11 mouse cellular contexts compared by ENCODE assay signal in the genomic region with DNA sequence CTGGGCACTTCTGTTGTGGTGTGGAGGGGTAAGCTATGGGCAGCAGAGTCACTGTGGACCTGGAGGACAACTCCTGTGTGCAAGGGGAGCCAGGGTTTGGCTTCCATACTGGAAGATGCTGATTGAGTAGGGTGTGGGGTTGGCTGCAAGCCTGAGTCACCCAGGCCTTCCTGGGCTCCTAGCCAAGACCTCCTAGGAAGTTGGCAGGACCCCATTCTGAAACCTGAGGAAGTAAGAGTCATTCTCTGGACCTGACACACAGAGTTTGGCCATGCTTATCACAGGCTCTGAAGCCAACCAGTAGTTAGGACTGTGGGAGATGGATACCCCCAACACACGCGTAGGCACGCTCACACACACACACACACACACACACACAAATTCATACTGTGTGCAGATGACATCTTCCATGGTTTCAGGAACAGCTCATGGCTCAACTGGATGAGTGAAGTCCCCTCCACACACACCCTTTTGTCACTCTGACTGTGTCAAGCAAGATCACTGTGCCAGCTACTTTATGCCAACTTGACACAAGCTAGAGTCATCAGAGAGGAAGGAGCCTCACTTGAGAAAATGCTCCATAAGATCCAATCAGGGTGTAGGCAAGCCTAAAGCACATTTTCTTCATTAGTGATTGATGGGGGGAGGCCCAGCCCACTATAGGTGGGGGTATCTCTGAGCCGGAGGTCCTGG. TPM values are rescaled to one million over a fixed set of nuclear protein-coding genes. Genes with fewer than 3 reads are reported as not detected.
DNase-seq lines count a peak whose midpoint lies in the region; ATAC-seq and TF ChIP-seq lines count a peak whose summit lies in the region.
"Had no signal": no experiment of that assay in that cellular context is flagged by ENCODE, and none has a peak within 500 bp of the region (broad histone marks: within the 10 kb centered on the region; RNA-seq: fewer than 3 reads in every experiment).

No protein-coding gene starts in this region.

- ATAC-seq in stomach, embryonic 14.5 days (ENCODE audit: insufficient number of reproducible peaks, insufficient read depth, low FRiP score, low read depth): peak; percentile 49; the same call in 1 of the 2 replicates
- ATAC-seq in midbrain, embryonic 15.5 days (replicated peaks): no peak

- TF ChIP-seq CTCF in heart, adult 2 months (IDR thresholded peaks at IDR 0.05): no peak
- no peak for TF ChIP-seq CTCF in C2C12 (IDR thresholded peaks at IDR 0.05; ENCODE audit: control insufficient read depth, insufficient read depth, insufficient read length)

- H3K27ac ChIP-seq in heart, adult 2 months: no peak overlapping the region; the same call in 1 of the 2 replicates
- H3K27ac ChIP-seq in heart, embryonic 10.5 days: no peak overlapping the region
- H3K27ac ChIP-seq in stomach, embryonic 14.5 days (ENCODE audit: low read length): no peak overlapping the region
- no peak overlapping the region for H3K27ac ChIP-seq in midbrain, embryonic 15.5 days
- H3K27ac ChIP-seq: embryonic facial prominence, embryonic 13.5 days; liver, embryonic 14.5 days; stomach, embryonic 15.5 days had no signal

- TF ChIP-seq EP300 in heart, adult 2 months (IDR thresholded peaks at IDR 0.05; ENCODE audit: insufficient read depth, low read depth, low read length): no peak

- WGBS in heart, adult 2 months: 76% methylated on average over 4 of the region's 4 CpGs
- WGBS in heart, embryonic 10.5 days: 83% methylated on average over 4 of the region's 4 CpGs
- 79% methylated on average over 4 of the region's 4 CpGs for WGBS in stomach, embryonic 14.5 days
- 93% methylated on average over 4 of the region's 4 CpGs for WGBS in midbrain, embryonic 15.5 days

- no peak overlapping the region for H3ac ChIP-seq in C2C12 (ENCODE audit: control insufficient read depth, insufficient read length, low read depth)

- peak; percentile 42 to 56 for DNase-seq in heart, adult 2 months
- DNase-seq in heart, embryonic 10.5 days (ENCODE audit: low spot score): no peak
- DNase-seq in cerebellum, postnatal 36 days: peak; percentile 45 to 56
- DNase-seq in kidney, adult 8-10 months: peak; percentile 78 to 88
- DNase-seq in left cerebral cortex, adult 8-10 months (ENCODE audit: low spot score in 2 of 2): no peak

- intact Hi-C loops in heart, adult 2 months (cut with DNase I): loop anchor here (1.0 kb wide), 1 partner anchor 64 kb away; the partner anchor contains the start of gene Cabin1

- H3K36me3 ChIP-seq in heart, adult 2 months (ENCODE audit: control insufficient read depth, insufficient read depth, low read length): no peaks in the 10 kb centered on the region
- H3K36me3 ChIP-seq in heart, embryonic 10.5 days: no peaks in the 10 kb centered on the region
- no peaks in the 10 kb centered on the region for H3K36me3 ChIP-seq in C2C12 (ENCODE audit: control insufficient read depth, insufficient read depth)
- H3K36me3 ChIP-seq in stomach, embryonic 14.5 days (ENCODE audit: control insufficient read depth, insufficient read depth, low read length): no peaks in the 10 kb centered on the region
- H3K36me3 ChIP-seq in midbrain, embryonic 15.5 days (replicated peaks): no peaks in the 10 kb centered on the region
- H3K36me3 ChIP-seq: embryonic facial prominence, embryonic 13.5 days; stomach, embryonic 15.5 days had no signal

- H3K27me3 ChIP-seq in heart, adult 2 months (ENCODE audit: control insufficient read depth, insufficient read depth, low read length): no peaks in the 10 kb centered on the region
- peaks cover 6% of the 10 kb centered on the region for H3K27me3 ChIP-seq in heart, embryonic 10.5 days (ENCODE audit: insufficient read depth, poor library complexity, severe bottlenecking)
- H3K27me3 ChIP-seq in C2C12 (ENCODE audit: control insufficient read depth, insufficient read depth, insufficient read length): no peaks in the 10 kb centered on the region
- no peaks in the 10 kb centered on the region for H3K27me3 ChIP-seq in stomach, embryonic 14.5 days (ENCODE audit: control insufficient read depth, insufficient read depth, low read length)
- H3K27me3 ChIP-seq in midbrain, embryonic 15.5 days (replicated peaks): peaks cover 5% of the 10 kb centered on the region; the same call in 1 of the 2 replicates
- H3K27me3 ChIP-seq: stomach, embryonic 15.5 days had no signal

- H3K79me2 ChIP-seq in heart, adult 2 months (replicated peaks; ENCODE audit: control insufficient read depth, insufficient read depth, low read length): no peaks in the 10 kb centered on the region
- H3K79me2 ChIP-seq in C2C12 (ENCODE audit: control insufficient read depth, insufficient read depth): no peaks in the 10 kb centered on the region

- H3K9me3 ChIP-seq in heart, embryonic 10.5 days: no peaks in the 10 kb centered on the region
- H3K9me3 ChIP-seq in stomach, embryonic 14.5 days (ENCODE audit: control insufficient read depth, low read depth, low read length): no peaks in the 10 kb centered on the region
- no peaks in the 10 kb centered on the region for H3K9me3 ChIP-seq in midbrain, embryonic 15.5 days
- H3K9me3 ChIP-seq: embryonic facial prominence, embryonic 13.5 days; stomach, embryonic 15.5 days had no signal

- H3K4me1 ChIP-seq in heart, adult 2 months (ENCODE audit: control insufficient read depth, insufficient read depth, low read length): peaks cover 8% of the 10 kb centered on the region
- H3K4me1 ChIP-seq in heart, embryonic 10.5 days: no peaks in the 10 kb centered on the region
- 0 out of 2 replicates have a peak, but pooled peaks cover 5% of the 10 kb centered on the region for H3K4me1 ChIP-seq in stomach, embryonic 14.5 days (ENCODE audit: control insufficient read depth, insufficient read depth, low read length)
- H3K4me1 ChIP-seq in midbrain, embryonic 15.5 days: no peaks in the 10 kb centered on the region

- H3K4me2 ChIP-seq in stomach, embryonic 14.5 days (replicated peaks; ENCODE audit: low read depth, low read length): no peak overlapping the region
- no peak overlapping the region for H3K4me2 ChIP-seq in midbrain, embryonic 15.5 days
- H3K4me2 ChIP-seq: embryonic facial prominence, embryonic 13.5 days; stomach, embryonic 15.5 days had no signal

- H3K79me3 ChIP-seq in C2C12 (ENCODE audit: low read depth): no peaks in the 10 kb centered on the region

- H3K4me3 ChIP-seq in heart, adult 2 months: no peak overlapping the region
- no peak overlapping the region for H3K4me3 ChIP-seq in heart, embryonic 10.5 days
- H3K4me3 ChIP-seq in C2C12 (ENCODE audit: insufficient read depth, poor library complexity, severe bottlenecking): no peak overlapping the region
- H3K4me3 ChIP-seq in stomach, embryonic 14.5 days (ENCODE audit: low read depth, low read length): no peak overlapping the region
- H3K4me3 ChIP-seq in midbrain, embryonic 15.5 days: no peak overlapping the region
- H3K4me3 ChIP-seq: embryonic facial prominence, embryonic 13.5 days; stomach, embryonic 15.5 days had no signal

- TF ChIP-seq POLR2A in heart, adult 2 months (IDR thresholded peaks at IDR 0.05; ENCODE audit: insufficient read depth, low read depth, low read length): no peak

- H3K9ac ChIP-seq in heart, adult 2 months (ENCODE audit: low read depth, low read length): no peak overlapping the region
- H3K9ac ChIP-seq in stomach, embryonic 14.5 days (replicated peaks; ENCODE audit: low read depth, low read length): no peak overlapping the region
- no peak overlapping the region for H3K9ac ChIP-seq in midbrain, embryonic 15.5 days
- H3K9ac ChIP-seq: embryonic facial prominence, embryonic 13.5 days; liver, embryonic 14.5 days; stomach, embryonic 15.5 days had no signal

RNA-seq across cellular contexts. Expression of gene Gstt4, which starts 5.5 kb away (rescaled TPM):
- total RNA-seq in heart, adult 2 months (2021): not detected
- polyA plus RNA-seq in heart, adult 2 months (2012; rRNA removed): 0.29 and 0.44 TPM in 2 replicates
- polyA plus RNA-seq in heart, embryonic 10.5 days (2016; fragmentation: Nextera tagmentation; extraction: Ambion mirVana): not detected in 2 replicates
- polyA plus RNA-seq in C2C12 (2012; fragmentation: generic; extraction: Trizol): not detected
- not detected in 2 replicates for polyA plus RNA-seq in stomach, embryonic 14.5 days (2014; fragmentation: Nextera tagmentation; extraction: Ambion mirVana)
- not detected in 2 replicates for polyA plus RNA-seq in midbrain, embryonic 15.5 days (2015; fragmentation: Nextera tagmentation; extraction: Ambion mirVana)
- total RNA-seq in left cerebral cortex, adult 8-10 months (2022): not detected
- polyA plus RNA-seq: embryonic facial prominence, embryonic 13.5 days; stomach, embryonic 15.5 days had no signal

RNA-seq across cellular contexts. Expression of gene Gstt2, which starts 9.4 kb away (rescaled TPM):
- total RNA-seq in heart, adult 2 months (2021): 10 to 100 TPM in 1 of 2 experiments, 1 to 10 TPM in 1; 8.0 to 12.8 TPM
- polyA plus RNA-seq in heart, adult 2 months (2012; rRNA removed): 53.4 and 69.1 TPM in 2 replicates
- 8.7 and 11.4 TPM in 2 replicates for polyA plus RNA-seq in heart, embryonic 10.5 days (2016; fragmentation: Nextera tagmentation; extraction: Ambion mirVana)
- 0.49 TPM for polyA plus RNA-seq in C2C12 (2012; fragmentation: generic; extraction: Trizol)
- polyA plus RNA-seq in stomach, embryonic 14.5 days (2014; fragmentation: Nextera tagmentation; extraction: Ambion mirVana): 43.5 and 47.4 TPM in 2 replicates
- 7.4 and 7.5 TPM in 2 replicates for polyA plus RNA-seq in midbrain, embryonic 15.5 days (2015; fragmentation: Nextera tagmentation; extraction: Ambion mirVana)
- 1 to 10 TPM; 4.2 to 6.2 (median 5.2) TPM for total RNA-seq in left cerebral cortex, adult 8-10 months (2022)

RNA-seq across cellular contexts. Expression of gene Gstt1, which starts 29.4 kb away (rescaled TPM):
- total RNA-seq in heart, adult 2 months (2021): 10 to 100 TPM; 15.8 to 16.8 TPM
- polyA plus RNA-seq in heart, adult 2 months (2012; rRNA removed): 52.1 and 58.5 TPM in 2 replicates
- polyA plus RNA-seq in heart, embryonic 10.5 days (2016; fragmentation: Nextera tagmentation; extraction: Ambion mirVana): 5.1 and 17.3 TPM in 2 replicates
- 0.76 TPM for polyA plus RNA-seq in C2C12 (2012; fragmentation: generic; extraction: Trizol)
- 11.6 and 12.6 TPM in 2 replicates for polyA plus RNA-seq in stomach, embryonic 14.5 days (2014; fragmentation: Nextera tagmentation; extraction: Ambion mirVana)
- polyA plus RNA-seq in midbrain, embryonic 15.5 days (2015; fragmentation: Nextera tagmentation; extraction: Ambion mirVana): 14.5 and 16.9 TPM in 2 replicates
- total RNA-seq in left cerebral cortex, adult 8-10 months (2022): 10 to 100 TPM; 13.3 to 16.5 (median 15.5) TPM

RNA-seq across cellular contexts. Expression of gene Mif, which starts 32.2 kb away (rescaled TPM):
- total RNA-seq in heart, adult 2 months (2021): 100 to 1,000 TPM; 200 to 220 TPM
- 375 and 556 TPM in 2 replicates for polyA plus RNA-seq in heart, adult 2 months (2012; rRNA removed)
- polyA plus RNA-seq in heart, embryonic 10.5 days (2016; fragmentation: Nextera tagmentation; extraction: Ambion mirVana): 3,089 and 3,244 TPM in 2 replicates
- 2,436 TPM for polyA plus RNA-seq in C2C12 (2012; fragmentation: generic; extraction: Trizol)
- 1,950 and 2,198 TPM in 2 replicates for polyA plus RNA-seq in stomach, embryonic 14.5 days (2014; fragmentation: Nextera tagmentation; extraction: Ambion mirVana)
- 1,455 and 1,508 TPM in 2 replicates for polyA plus RNA-seq in midbrain, embryonic 15.5 days (2015; fragmentation: Nextera tagmentation; extraction: Ambion mirVana)
- 100 to 1,000 TPM; 528 to 550 (median 540) TPM for total RNA-seq in left cerebral cortex, adult 8-10 months (2022)

RNA-seq across cellular contexts. Expression of gene Gstt3, which starts 46.6 kb away (rescaled TPM):
- 1 to 10 TPM; 2.9 to 5.7 TPM for total RNA-seq in heart, adult 2 months (2021)
- 7.1 and 9.0 TPM in 2 replicates for polyA plus RNA-seq in heart, adult 2 months (2012; rRNA removed)
- 2.6 and 4.2 TPM in 2 replicates for polyA plus RNA-seq in heart, embryonic 10.5 days (2016; fragmentation: Nextera tagmentation; extraction: Ambion mirVana)
- 0.13 TPM for polyA plus RNA-seq in C2C12 (2012; fragmentation: generic; extraction: Trizol)
- polyA plus RNA-seq in stomach, embryonic 14.5 days (2014; fragmentation: Nextera tagmentation; extraction: Ambion mirVana): 46.5 and 48.5 TPM in 2 replicates
- polyA plus RNA-seq in midbrain, embryonic 15.5 days (2015; fragmentation: Nextera tagmentation; extraction: Ambion mirVana): 0.61 and 1.6 TPM in 2 replicates
- 1 to 10 TPM; 2.6 to 5.2 (median 3.8) TPM for total RNA-seq in left cerebral cortex, adult 8-10 months (2022)

Comparison
In these comparisons a context has a peak if more than half of its experiments do, and no peak if none do; other contexts are left out.
1. DNase-seq: peak in heart, adult 2 months (2 of 2), cerebellum, postnatal 36 days (2 of 2) and kidney, adult 8-10 months (2 of 2); none in heart, embryonic 10.5 days (single experiment) and left cerebral cortex, adult 8-10 months (0 of 2).